Mouse (Mus musculus) MEL (cell line): ENCODE results near the gene Mrpl33. TPM values are rescaled to one million over a fixed set of nuclear protein-coding genes. Genes with fewer than 3 reads are reported as not detected.

Experiments
- DNase-seq: peaks from one replicate; pipeline ENCODE4 v3.0.0; 2011; ENCODE audit warnings: low read depth, low spot score
- H3K27ac ChIP-seq: 2 replicates; pipeline ENCODE4 v1.5.1; 2012; ENCODE audit warnings: low read depth, mild to moderate bottlenecking, control low read depth, low read length, moderate library complexity; ENCODE audit not compliant: control insufficient read depth
- H3K27me3 ChIP-seq, 2 experiments: fragments of 150-350 bp in 1 of 2; sonication (generic) in 1 of 2; 2 replicates each; pipeline ENCODE4 v1.6.1; 2012; ENCODE audit warnings: low read length in 2 of 2, mild to moderate bottlenecking in 2 of 2, improper control_type of control experiment in 1 of 2, moderate library complexity in 1 of 2; ENCODE audit not compliant: insufficient read depth in 2 of 2, control insufficient read depth in 1 of 2
- H3K36me3 ChIP-seq, 2 experiments: 2 replicates each; pipeline ENCODE4 v1.6.1; 2012 to 2014; ENCODE audit warnings: low read length in 2 of 2, improper control_type of control experiment in 1 of 2, inconsistent platforms in 1 of 2, mild to moderate bottlenecking in 1 of 2; ENCODE audit not compliant: insufficient read depth in 2 of 2, control insufficient read depth in 1 of 2
- H3K4me1 ChIP-seq, 2 experiments: fragments of 150-350 bp in 1 of 2; sonication (generic) in 1 of 2; 2 replicates each; pipeline ENCODE4 v1.6.1; 2012; ENCODE audit warnings: low read length in 2 of 2, improper control_type of control experiment in 1 of 2, mild to moderate bottlenecking in 1 of 2; ENCODE audit not compliant: insufficient read depth in 2 of 2, control insufficient read depth in 1 of 2
- H3K4me3 ChIP-seq, 2 experiments: fragments of 150-350 bp in 1 of 2; sonication (generic) in 1 of 2; 2 replicates each; pipeline ENCODE4 v1.5.1; 2012; ENCODE audit warnings: low read depth in 2 of 2, low read length in 2 of 2, mild to moderate bottlenecking in 2 of 2, moderate library complexity in 2 of 2, control low read depth in 1 of 2, improper control_type of control experiment in 1 of 2; ENCODE audit not compliant: control insufficient read depth in 1 of 2, insufficient read depth in 1 of 2
- H3K79me2 ChIP-seq: 2 replicates; pipeline ENCODE4 v1.6.1; 2012; ENCODE audit warnings: mild to moderate bottlenecking, low read length, moderate library complexity; ENCODE audit not compliant: control insufficient read depth, poor library complexity, insufficient read depth
- H3K9ac ChIP-seq: 2 replicates; pipeline ENCODE4 v1.6.1; 2012; ENCODE audit warnings: low read depth, mild to moderate bottlenecking, control low read depth, low read length, moderate library complexity; ENCODE audit not compliant: control insufficient read depth, poor library complexity, severe bottlenecking
- H3K9me3 ChIP-seq: fragments of 150-350 bp; sonication (generic); replicated peaks from 2 replicates; pipeline ENCODE4 v1.6.1; 2012; ENCODE audit warnings: mild to moderate bottlenecking, low read length, improper control_type of control experiment, moderate library complexity; ENCODE audit not compliant: insufficient read depth
- CHD1 ChIP-seq: IDR thresholded peaks from 2 replicates; pipeline ENCODE4 v1.6.1; 2012; ENCODE audit warnings: low read depth, mild to moderate bottlenecking, inconsistent platforms, low read length, improper control_type of control experiment
- CHD2 ChIP-seq: IDR thresholded peaks from 2 replicates; pipeline ENCODE4 v1.6.1; 2011; ENCODE audit warnings: low read length, improper control_type of control experiment
- E2F4 ChIP-seq: IDR thresholded peaks from 2 replicates; pipeline ENCODE4 v1.6.1; 2011; ENCODE audit warnings: low read depth, low read length, improper control_type of control experiment, borderline replicate concordance
- ELF1 ChIP-seq: IDR thresholded peaks from 2 replicates; pipeline ENCODE4 v1.6.1; 2014; ENCODE audit warnings: low read depth, mild to moderate bottlenecking, inconsistent platforms, low read length, improper control_type of control experiment, moderate library complexity
- EP300 ChIP-seq, 2 experiments: IDR thresholded peaks; 2 replicates each; pipeline ENCODE4 v1.6.1; 2011; ENCODE audit warnings: improper control_type of control experiment in 2 of 2, low read length in 2 of 2, low read depth in 1 of 2, mild to moderate bottlenecking in 1 of 2
- ETS1 ChIP-seq: IDR thresholded peaks from 2 replicates; pipeline ENCODE4 v1.6.1; 2012; ENCODE audit warnings: low read depth, mild to moderate bottlenecking, inconsistent platforms, low read length, improper control_type of control experiment, moderate library complexity
- GABPA ChIP-seq: IDR thresholded peaks from 2 replicates; pipeline ENCODE4 v1.6.1; 2012; ENCODE audit warnings: low read depth, mild to moderate bottlenecking, inconsistent platforms, low read length, improper control_type of control experiment, moderate library complexity
- GATA1 ChIP-seq: IDR thresholded peaks from 2 replicates; pipeline ENCODE4 v1.6.1; 2011; ENCODE audit warnings: low read depth, low read length, improper control_type of control experiment
- HCFC1 ChIP-seq: IDR thresholded peaks from 2 replicates; pipeline ENCODE4 v1.6.1; 2012; ENCODE audit warnings: low read depth, mild to moderate bottlenecking, inconsistent platforms, low read length, improper control_type of control experiment, moderate library complexity
- JUND ChIP-seq: IDR thresholded peaks from 2 replicates; pipeline ENCODE4 v1.6.1; 2011; ENCODE audit warnings: low read depth, mild to moderate bottlenecking, improper control_type of control experiment, low read length
- KAT2A ChIP-seq: conservative IDR thresholded peaks from 2 replicates; pipeline ENCODE4 v1.6.1; 2012; ENCODE audit warnings: low read depth, low read length, improper control_type of control experiment, inconsistent platforms
- MAFK ChIP-seq: IDR thresholded peaks from 2 replicates; pipeline ENCODE4 v1.6.1; 2011; ENCODE audit warnings: low read depth, mild to moderate bottlenecking, low read length, improper control_type of control experiment, borderline replicate concordance
- MAX ChIP-seq: IDR thresholded peaks from 2 replicates; pipeline ENCODE4 v1.6.1; 2011; ENCODE audit warnings: low read length, improper control_type of control experiment
- MAZ ChIP-seq: IDR thresholded peaks from 2 replicates; pipeline ENCODE4 v1.6.1; 2012; ENCODE audit warnings: low read depth, mild to moderate bottlenecking, inconsistent platforms, low read length, improper control_type of control experiment
- MEF2A ChIP-seq: IDR thresholded peaks from 2 replicates; pipeline ENCODE4 v1.6.1; 2014; ENCODE audit warnings: low read depth, mild to moderate bottlenecking, inconsistent platforms, low read length, improper control_type of control experiment; ENCODE audit not compliant: poor library complexity, insufficient replicate concordance, severe bottlenecking; ENCODE audit errors: extremely low read depth
- MXI1 ChIP-seq: IDR thresholded peaks from 2 replicates; pipeline ENCODE4 v1.6.1; 2011; ENCODE audit warnings: mild to moderate bottlenecking, low read depth, low read length, improper control_type of control experiment
- MYC ChIP-seq: IDR thresholded peaks from 2 replicates; pipeline ENCODE4 v1.6.1; 2011; ENCODE audit warnings: low read depth, mild to moderate bottlenecking, low read length, improper control_type of control experiment, moderate library complexity
- NELFE ChIP-seq: IDR thresholded peaks from 2 replicates; pipeline ENCODE4 v1.6.1; 2011; ENCODE audit warnings: low read depth, low read length, improper control_type of control experiment
- NRF1 ChIP-seq: IDR thresholded peaks from 2 replicates; pipeline ENCODE4 v1.6.1; 2014; ENCODE audit warnings: low read depth, mild to moderate bottlenecking, inconsistent platforms, low read length, improper control_type of control experiment, moderate library complexity; ENCODE audit not compliant: poor library complexity, insufficient read depth, severe bottlenecking
- POLR2A ChIP-seq, 2 experiments: IDR thresholded peaks; 2 replicates each; pipeline ENCODE4 v1.6.1; 2011 to 2012; ENCODE audit warnings: low read length in 2 of 2, mild to moderate bottlenecking in 2 of 2, control low read depth in 1 of 2, improper control_type of control experiment in 1 of 2, low read depth in 1 of 2, moderate library complexity in 1 of 2; ENCODE audit not compliant: control insufficient read depth in 1 of 2, insufficient read depth in 1 of 2, poor library complexity in 1 of 2
- POLR2AphosphoS2 ChIP-seq: IDR thresholded peaks from 2 replicates; pipeline ENCODE4 v1.6.1; 2011; ENCODE audit warnings: low read length, improper control_type of control experiment
- POLR2AphosphoS5 ChIP-seq: IDR thresholded peaks from 2 replicates; pipeline ENCODE4 v1.6.1; 2012; ENCODE audit warnings: low read depth, borderline replicate concordance, mild to moderate bottlenecking, inconsistent platforms, low read length, moderate library complexity, mixed read lengths
- RCOR1 ChIP-seq: IDR thresholded peaks from 2 replicates; pipeline ENCODE4 v1.6.1; 2012; ENCODE audit warnings: low read depth, mild to moderate bottlenecking, inconsistent platforms, low read length, improper control_type of control experiment
- SIN3A ChIP-seq: IDR thresholded peaks from 2 replicates; pipeline ENCODE4 v1.6.1; 2012; ENCODE audit warnings: low read length, improper control_type of control experiment, inconsistent platforms
- TAL1 ChIP-seq: IDR thresholded peaks from 2 replicates; pipeline ENCODE4 v1.6.1; 2012; ENCODE audit warnings: mild to moderate bottlenecking, inconsistent platforms, low read length, moderate library complexity, mixed read lengths
- TBP ChIP-seq: IDR thresholded peaks from 2 replicates; pipeline ENCODE4 v1.8.0; 2011; ENCODE audit warnings: low read depth, low read length, improper control_type of control experiment
- TCF12 ChIP-seq: IDR thresholded peaks from 2 replicates; pipeline ENCODE4 v1.6.1; 2014; ENCODE audit warnings: low read depth, mild to moderate bottlenecking, inconsistent platforms, low read length, improper control_type of control experiment, moderate library complexity
- UBTF ChIP-seq: IDR thresholded peaks from 2 replicates; pipeline ENCODE4 v1.6.1; 2012; ENCODE audit warnings: low read depth, mild to moderate bottlenecking, inconsistent platforms, low read length, improper control_type of control experiment, moderate library complexity, borderline replicate concordance; ENCODE audit not compliant: insufficient read depth
- USF1 ChIP-seq: IDR thresholded peaks from 2 replicates; pipeline ENCODE4 v1.6.1; 2014; ENCODE audit warnings: low read depth, mild to moderate bottlenecking, inconsistent platforms, low read length, improper control_type of control experiment, moderate library complexity
- USF2 ChIP-seq, 2 experiments: IDR thresholded peaks; 2 replicates each; pipeline ENCODE4 v1.6.1; 2011 to 2012; ENCODE audit warnings: improper control_type of control experiment in 2 of 2, low read length in 2 of 2, borderline replicate concordance in 1 of 2, inconsistent platforms in 1 of 2, low read depth in 1 of 2, mild to moderate bottlenecking in 1 of 2; ENCODE audit not compliant: insufficient read depth in 1 of 2
- ZKSCAN1 ChIP-seq: IDR thresholded peaks from 2 replicates; pipeline ENCODE4 v1.6.1; 2012; ENCODE audit warnings: low read depth, mild to moderate bottlenecking, inconsistent platforms, low read length, improper control_type of control experiment, moderate library complexity
- ZMIZ1 ChIP-seq: IDR thresholded peaks from 2 replicates; pipeline ENCODE4 v1.6.1; 2012; ENCODE audit warnings: low read depth, mild to moderate bottlenecking, inconsistent platforms, low read length, improper control_type of control experiment, moderate library complexity
- polyA plus RNA-seq, 2 experiments: library from polyadenylated mRNA; stranded (reverse) in 1 of 2; unstranded in 1 of 2; fragments of >175 nt in 1 of 2; fragments of >200 nt in 1 of 2; gene quantifications; 2 replicates each; pipeline versions ENCODE4 v1.2.1 to v1.2.4; 2012; ENCODE audit warnings: low replicate concordance in 2 of 2, low read depth in 1 of 2; ENCODE audit not compliant: insufficient read length in 2 of 2, insufficient read depth in 1 of 2, missing spikeins in 1 of 2
- total RNA-seq: library from RNA; depleted of rRNA; stranded (reverse); fragments of 300-350 nt; gene quantifications from 2 replicates; pipeline ENCODE4 v1.2.3, GENCODE M21; 2012

The Mrpl33 gene
- total and polyA plus RNA-seq, 3 experiments, result 158 to 249 TPM; not detected in 1

- TF ChIP-seq HCFC1 (0 out of 2 replicates have a peak, but pooled peaks have one; percentile 27), KAT2A (no peak), MAZ (no peak), SIN3A (peak; percentile 65; the same call in 1 of the 2 replicates), UBTF (no peak), CHD2 (no peak), TCF12 (peak; percentile 24; the same call in 1 of the 2 replicates), ZMIZ1 (no peak), ETS1 (peak; percentile 29; the same call in 1 of the 2 replicates), ELF1 (no peak), NRF1 (no peak), USF1 (no peak), ZKSCAN1 (no peak), MEF2A (no peak)
- TF ChIP-seq, all 39 proteins: peak for 12
Measured at GRCm38 (mm10) chr5:31709389-31709788, 112.7 kb downstream of the Mrpl33 start (continued).

- peak overlapping the region in 1 of 2 experiments; percentile 51; a peak in 2 of 4 replicates for H3K4me3 ChIP-seq
- peaks cover 9 to 19% of the 10 kb centered on the region in 2 experiments for H3K4me1 ChIP-seq
- TF ChIP-seq MXI1, result 0 out of 2 replicates have a peak, but pooled peaks have one; percentile 29
- TF ChIP-seq KAT2A, result no peak
- TF ChIP-seq NELFE, result no peak
- peak; percentile 9; the same call in 1 of the 2 replicates for TF ChIP-seq MEF2A
- peak; percentile 56; the same call in 1 of the 2 replicates for TF ChIP-seq MYC
- TF ChIP-seq POLR2AphosphoS2, result no peak
- no peak for TF ChIP-seq JUND
- no peak for TF ChIP-seq GABPA
- peak; percentile 35; the same call in 1 of the 2 replicates for TF ChIP-seq GATA1
- no peak for TF ChIP-seq TCF12
- TF ChIP-seq MAX, result no peak
- peak; percentile 54 for TF ChIP-seq SIN3A
- no peak for TF ChIP-seq TBP
- no peak for TF ChIP-seq UBTF
- TF ChIP-seq CHD2, result no peak
- peak; percentile 50 to 55; a peak in 2 of 4 replicates for TF ChIP-seq EP300 (IDR thresholded peaks at IDR 0.05; ENCODE audit: low read depth in 1 of 2, low read length in 2 of 2)
- no peak for TF ChIP-seq E2F4
- peak; percentile 56 for TF ChIP-seq ETS1
- no peak for TF ChIP-seq TAL1
- TF ChIP-seq POLR2AphosphoS5, result no peak
- no peak for TF ChIP-seq RCOR1
- no peak for TF ChIP-seq ZMIZ1
- TF ChIP-seq MAFK, result no peak
- no peak for TF ChIP-seq CHD1
- no peak for TF ChIP-seq USF2 (IDR thresholded peaks at IDR 0.05; ENCODE audit: borderline replicate concordance in 1 of 2, insufficient read depth in 1 of 2, low read depth in 1 of 2, low read length in 2 of 2)
- no peak for TF ChIP-seq MAZ
- no peak for TF ChIP-seq POLR2A (IDR thresholded peaks at IDR 0.05; ENCODE audit: control insufficient read depth in 1 of 2, insufficient read depth in 1 of 2, low read depth in 1 of 2, low read length in 2 of 2, poor library complexity in 1 of 2)
Measured at GRCm38 (mm10) chr5:31713280-31713711, 116.6 kb downstream of the Mrpl33 start.

More at GRCm38 (mm10) chr5:31713280-31713711, 116.6 kb downstream of the Mrpl33 start:
- Histone ChIP-seq H3K27me3 (no peaks in the 10 kb centered on the region), H3K27ac (peak overlapping the region; percentile 5), H3K36me3 (peaks cover 0 to 23% of the 10 kb centered on the region in 2 experiments; a peak in 3 of 4 replicates), H3K79me2 (no peaks in the 10 kb centered on the region; the same call in 1 of the 2 replicates), H3K9ac (peak overlapping the region; percentile 11), H3K9me3 (no peaks in the 10 kb centered on the region)
- DNase-seq, result peak; percentile 30
